Mouse (Mus musculus): ENCODE data around the gene Crtc2. TPM values are rescaled to one million over a fixed set of nuclear protein-coding genes. Genes with fewer than 3 reads are reported as not detected.
"Not testable (repeated sequence)": the region's sequence is repeated elsewhere in the genome, so short reads cannot be mapped to it uniquely, and the experiment has no call there.

The Crtc2 gene
- total RNA-seq, 2 experiments from 2014 or later = 37.4 to 43.2 TPM

DNA sequence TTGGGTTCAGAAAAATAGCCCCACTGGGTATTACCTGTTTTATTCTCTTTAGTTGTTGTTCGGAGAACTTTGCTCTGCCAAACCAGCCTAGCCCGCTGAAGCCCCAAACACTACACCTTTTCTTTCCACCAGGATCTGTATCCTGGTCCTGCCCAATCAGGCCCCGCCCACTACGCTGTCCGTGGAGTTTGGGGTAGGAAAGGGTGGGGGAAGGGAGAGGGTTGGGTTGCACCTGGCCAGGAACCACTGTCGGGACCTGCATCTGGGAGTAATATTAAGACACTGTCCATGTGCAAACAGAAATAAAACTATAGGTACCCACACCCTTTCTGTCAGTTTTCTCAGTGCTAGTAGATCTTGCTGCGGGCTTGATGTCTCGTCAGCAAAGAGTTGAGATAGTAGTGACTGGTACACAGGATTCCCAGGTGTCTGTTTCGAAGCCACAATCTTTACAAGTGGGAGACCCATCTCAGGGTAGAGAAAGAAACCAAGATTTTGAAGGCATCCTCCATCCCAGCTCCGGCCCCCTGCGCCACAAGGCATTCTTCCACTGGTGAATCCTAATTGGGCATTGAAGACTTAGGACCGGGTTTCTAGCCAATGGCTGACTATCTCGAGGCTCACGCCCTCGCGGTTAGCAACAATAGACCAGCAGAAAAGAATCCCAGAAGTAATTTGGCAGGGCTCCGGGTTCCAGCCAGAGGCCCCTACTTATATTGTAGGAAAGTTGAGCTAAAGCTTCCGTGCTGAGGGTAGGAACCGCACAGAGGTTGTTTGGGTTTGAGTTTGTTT is 10.8 kb upstream of the Crtc2 start, which contains the start of gene Creb3l4:
TSS of gene Creb3l4 (minus strand) at position 529 of the 792 bp plus-strand sequence.
- peak; percentile 65 to 66 for DNase-seq

DNA sequence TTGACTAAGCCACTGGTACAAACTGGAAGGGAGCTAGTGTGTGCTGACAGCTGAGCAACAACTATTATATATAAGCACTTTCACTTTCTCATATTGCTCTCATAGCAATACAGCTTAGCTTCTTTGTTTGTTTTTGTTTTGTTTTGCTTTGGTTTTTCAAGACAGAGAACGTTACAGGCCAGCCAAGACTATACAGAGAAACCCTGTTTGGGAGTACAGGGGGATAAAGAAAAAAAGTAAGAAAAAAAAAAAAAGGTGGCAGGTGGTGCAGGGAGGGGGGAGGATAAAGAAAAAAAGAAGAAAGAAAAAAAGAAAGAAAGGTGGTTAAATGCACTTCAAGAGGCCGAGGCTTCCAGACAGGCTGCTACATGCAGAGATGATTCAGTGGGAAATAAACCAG is 8.6 kb upstream of the Crtc2 start:
- no peak for DNase-seq

DNA sequence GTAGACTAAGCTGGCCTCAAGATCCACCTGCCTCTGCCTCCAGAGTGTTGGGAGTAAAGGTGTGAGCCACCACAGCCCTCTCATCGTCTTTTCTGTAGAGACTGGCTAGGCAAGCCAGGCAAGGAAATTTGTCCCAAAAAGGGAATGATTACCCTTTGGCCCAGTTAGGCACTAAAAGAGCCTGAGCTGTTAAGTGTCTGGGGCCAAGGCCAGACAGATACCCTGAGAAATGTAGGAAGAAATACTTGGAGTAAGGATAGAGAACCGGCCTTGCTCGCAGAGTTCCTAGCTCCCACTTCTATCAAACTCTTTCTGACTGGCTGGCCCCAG is 6.4 kb upstream of the Crtc2 start:
- no peak for DNase-seq

DNA sequence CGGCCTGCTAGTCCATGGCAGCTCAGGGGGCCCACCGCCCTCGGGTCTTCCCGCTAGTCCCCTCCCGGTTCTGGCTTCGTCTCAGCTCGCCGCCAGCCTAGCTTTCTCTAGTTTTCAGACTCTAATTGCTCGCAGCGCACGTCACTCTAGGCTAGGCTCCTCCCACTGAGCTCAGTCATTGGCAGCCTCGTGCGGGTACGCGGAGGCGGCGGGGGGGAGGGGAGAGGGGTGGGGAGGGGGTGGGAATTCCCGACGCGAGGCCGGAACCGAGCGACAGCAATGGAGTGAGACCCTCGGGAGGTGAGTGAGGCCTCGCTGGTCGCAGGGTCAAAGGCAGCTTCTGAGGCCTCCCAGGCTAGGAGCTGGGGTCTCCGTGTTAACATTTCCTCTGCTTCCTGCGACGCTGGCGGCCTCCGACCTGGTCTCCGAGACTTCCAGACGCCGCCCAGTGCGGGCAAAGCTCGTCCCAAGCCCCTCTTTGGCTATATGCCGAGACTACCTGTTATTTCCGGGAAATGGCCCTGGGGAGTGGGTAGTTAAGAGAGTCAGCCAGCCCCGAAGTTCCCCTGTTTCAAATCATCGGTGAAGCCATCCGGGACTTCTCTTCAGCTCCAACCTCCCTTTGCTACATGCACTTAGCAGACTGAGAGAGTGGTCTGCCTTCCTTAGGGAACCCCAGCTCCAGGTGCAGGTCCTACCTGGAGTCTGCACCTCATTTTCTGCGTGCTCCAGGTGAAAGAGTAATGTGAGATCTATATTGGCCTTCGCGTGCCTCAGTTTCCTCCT is 5.8 kb upstream of the Crtc2 start, which contains the start of gene Slc39a1:
TSS of gene Slc39a1 (plus strand) at position 213 of the 786 bp plus-strand sequence.
- DNase-seq = peak; percentile 95 to 96

DNA sequence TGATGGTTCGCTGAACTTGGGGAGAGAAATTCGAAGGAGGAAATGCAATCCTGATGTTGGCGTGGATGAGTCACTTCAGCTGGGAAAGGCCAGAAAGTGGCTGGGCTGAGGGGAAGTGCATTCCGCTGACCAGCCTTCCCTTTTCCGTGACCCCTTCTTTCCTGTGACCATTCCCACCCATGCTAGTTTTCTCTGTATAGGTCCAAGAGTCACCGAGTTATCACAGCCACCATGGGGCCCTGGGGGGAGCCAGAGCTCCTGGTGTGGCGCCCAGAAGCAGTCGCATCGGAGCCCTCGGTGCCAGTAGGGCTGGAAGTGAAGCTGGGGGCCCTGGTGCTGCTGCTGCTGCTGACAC is 5.2 kb upstream of the Crtc2 start:
- peak; percentile 57 to 64 for DNase-seq

DNA sequence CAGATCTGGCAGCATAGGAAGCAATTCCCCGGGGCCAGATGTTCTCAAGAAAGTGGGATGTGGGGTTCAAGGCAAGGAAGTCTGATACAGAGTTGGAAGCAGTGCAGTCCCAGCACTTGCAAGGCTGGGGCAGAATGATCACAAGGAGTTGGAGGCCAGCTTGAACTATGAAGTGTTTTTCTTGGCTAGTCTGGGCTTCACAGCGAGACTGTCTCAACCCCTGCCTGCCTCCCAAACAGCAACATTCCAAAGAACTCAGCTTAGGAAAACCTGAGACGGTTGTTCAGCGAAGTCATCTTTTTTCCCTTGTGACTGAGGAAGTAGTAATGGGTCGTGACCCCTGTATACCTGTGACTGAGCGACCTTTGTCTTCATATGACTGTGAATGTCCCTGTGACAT is 3.2 kb upstream of the Crtc2 start:
- DNase-seq = no peak

DNA sequence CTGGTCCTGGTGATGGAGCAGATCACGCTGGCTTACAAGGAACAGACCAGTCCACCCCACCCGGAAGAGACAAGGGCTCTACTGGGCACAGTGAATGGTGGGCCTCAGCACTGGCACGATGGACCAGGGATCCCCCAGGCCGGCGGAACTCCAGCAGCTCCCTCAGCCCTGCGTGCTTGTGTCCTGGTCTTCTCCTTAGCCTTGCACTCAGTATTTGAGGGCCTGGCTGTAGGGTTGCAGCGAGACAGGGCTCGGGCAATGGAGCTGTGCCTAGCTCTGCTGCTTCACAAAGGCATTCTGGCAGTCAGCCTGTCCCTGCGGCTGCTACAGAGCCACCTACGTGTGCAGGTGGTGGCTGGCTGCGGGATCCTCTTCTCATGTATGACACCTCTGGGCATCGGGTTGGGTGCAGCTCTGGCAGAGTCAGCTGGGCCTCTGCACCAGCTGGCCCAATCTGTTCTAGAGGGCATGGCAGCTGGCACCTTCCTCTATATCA is 2.2 kb upstream of the Crtc2 start:
- DNase-seq = not testable (repeated sequence)

DNA sequence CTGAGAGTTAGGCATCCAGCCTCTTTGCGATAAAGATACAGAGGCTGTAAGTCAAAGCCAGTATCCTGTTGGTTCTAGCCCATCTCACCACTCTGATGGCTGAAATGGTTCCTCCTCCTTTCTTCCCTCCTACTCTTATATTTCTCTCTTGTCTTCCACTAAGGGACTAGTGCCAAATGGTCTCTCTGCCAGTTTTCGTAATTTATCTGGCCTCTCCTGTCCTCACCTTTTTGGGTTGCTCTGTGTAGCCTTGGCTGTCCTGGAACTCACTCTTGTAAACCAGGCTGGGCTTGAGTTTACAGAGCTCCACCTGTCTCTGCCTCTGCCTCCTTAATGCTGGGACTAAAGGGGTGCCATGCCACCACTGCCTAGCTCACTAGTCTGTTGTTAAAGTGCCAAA is 1.3 kb upstream of the Crtc2 start:
- not testable (repeated sequence) for DNase-seq

DNA sequence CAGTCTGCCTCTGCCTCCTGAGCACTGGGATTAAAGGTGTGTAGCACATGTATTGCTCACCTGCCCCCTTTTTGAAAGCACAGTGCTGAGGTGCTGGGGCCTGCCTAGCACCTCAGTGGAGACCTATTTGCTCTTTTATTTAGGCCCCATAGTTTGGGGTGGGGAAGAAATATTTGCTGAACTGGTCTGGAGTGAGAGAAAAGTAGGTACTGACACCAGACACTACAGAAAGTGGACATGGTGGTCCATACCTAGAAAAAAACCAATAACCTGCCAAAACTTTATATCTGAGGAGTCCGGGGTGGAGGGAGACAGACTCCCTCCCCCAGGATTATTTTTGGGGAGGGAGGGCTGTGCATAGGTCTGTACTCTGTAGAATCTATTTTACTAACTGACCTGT is 789 bp upstream of the Crtc2 start:
- not testable (repeated sequence) for DNase-seq

DNA sequence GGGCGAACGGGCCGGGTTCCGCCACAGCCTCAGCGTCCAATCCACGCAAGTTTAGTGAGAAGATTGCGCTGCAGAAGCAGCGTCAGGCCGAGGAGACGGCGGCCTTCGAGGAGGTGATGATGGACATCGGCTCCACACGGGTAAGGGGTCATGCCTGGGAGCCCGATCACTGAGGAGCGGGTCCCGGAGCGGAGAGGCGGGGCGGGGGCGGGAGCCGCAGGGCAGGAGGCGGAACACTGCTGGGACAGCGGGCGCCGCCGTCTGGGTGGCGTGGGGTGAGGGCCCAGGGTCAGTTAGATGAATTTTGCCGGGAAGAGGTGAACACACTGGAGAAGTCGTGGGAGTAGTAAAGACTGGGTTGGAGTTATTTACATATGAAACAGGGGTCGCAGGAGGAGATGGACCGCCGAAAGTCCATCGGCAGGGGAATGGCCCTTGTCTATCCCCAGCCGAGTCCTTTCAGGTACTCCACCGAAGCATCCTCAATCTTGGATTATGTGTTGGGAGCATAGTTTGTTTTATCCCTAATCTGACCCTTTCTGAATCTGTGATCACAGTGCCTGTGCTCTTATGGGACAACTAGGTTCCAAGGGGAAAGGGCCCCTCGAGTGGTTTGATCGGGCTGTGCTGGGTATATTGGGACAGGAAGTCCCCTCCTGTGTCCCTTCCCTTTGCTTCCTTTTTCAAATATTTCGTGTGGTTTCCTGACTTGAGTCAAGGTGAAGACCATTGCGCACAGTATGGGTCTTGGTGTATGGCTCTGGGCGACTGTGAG is 643 bp downstream of the Crtc2 start:
- DNase-seq = peak; percentile 68 to 78

DNA sequence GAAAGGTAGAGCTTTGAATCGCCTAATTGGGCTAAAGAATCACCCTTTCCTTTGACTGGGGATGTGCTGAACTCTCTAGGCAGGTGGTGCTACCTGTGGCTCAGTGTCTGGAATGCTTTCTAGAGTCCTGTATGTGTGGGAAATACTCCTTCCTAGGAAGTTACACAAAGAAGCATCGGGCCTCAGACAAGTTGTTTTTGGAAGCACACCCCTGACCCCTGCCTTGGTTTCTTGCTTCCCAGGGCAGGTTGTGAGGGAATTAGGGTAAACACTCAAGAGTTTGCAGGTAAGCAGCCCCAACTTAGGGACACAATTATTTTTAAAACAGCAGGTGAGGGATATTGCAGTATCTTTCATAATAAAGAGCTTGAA is 1.2 kb downstream of the Crtc2 start:
- no peak for DNase-seq

DNA sequence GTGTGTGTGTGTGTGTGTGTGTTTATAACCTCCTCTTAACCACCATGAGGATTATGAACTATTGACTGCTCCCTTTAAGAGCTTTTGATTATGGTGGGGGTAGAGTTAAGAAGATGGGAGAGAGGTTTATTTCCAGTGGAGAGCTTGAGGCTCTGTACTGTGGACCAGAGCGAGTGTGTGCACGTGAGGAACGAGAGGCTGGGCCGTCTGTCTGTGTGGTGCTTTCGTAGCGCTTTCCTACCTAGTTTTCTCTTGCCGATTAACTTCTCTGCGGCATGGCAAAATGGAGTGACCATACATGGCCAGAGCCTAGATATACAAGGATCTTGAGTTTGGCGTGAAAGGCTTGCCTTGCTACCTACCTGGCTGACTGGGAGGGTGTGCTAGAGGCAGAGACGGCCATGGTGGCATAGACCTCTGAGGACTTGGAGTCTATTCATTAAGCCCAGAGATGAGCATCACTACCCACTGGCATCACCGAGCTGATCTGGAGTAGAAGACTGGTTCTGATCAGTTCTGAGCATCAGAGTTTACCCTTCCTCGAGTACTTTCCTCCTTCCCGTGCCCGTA is 1.9 kb downstream of the Crtc2 start:
- no peak for DNase-seq

DNA sequence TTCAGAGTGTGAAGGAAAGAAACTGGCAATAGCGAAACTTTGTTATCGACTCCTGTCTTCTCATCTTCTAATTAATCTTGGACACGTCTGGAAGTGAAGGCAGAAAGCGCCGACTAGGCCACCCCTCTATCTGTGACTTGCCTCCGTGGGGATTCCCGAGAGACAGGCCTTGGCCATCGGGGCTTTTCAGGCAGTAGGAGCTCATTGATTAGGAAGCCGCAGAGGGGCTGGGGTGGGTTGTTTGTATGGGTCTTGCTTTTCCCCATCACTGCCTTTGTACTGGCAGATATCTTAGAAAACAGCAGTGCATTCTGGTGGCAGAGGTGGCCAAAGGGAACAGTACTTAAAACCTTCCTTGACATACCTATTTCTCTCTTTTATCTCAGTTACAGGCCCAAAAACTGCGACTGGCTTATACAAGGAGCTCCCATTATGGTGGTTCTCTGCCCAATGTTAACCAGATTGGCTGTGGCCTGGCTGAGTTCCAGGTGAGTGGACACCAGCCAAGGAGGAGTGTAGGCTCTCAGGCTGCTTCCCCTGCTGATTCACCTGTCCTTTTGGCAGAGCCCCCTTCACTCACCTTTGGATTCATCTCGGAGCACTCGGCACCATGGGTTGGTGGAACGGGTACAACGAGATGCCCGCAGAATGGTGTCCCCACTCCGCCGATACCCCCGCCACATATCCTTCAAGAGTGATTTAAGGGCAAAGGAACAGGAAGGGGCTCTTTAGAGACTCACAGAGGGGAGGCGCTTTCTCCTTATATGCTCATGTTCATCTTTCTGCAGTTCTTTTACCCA is 3.0 kb downstream of the Crtc2 start:
- DNase-seq = peak; percentile 28 to 52

DNA sequence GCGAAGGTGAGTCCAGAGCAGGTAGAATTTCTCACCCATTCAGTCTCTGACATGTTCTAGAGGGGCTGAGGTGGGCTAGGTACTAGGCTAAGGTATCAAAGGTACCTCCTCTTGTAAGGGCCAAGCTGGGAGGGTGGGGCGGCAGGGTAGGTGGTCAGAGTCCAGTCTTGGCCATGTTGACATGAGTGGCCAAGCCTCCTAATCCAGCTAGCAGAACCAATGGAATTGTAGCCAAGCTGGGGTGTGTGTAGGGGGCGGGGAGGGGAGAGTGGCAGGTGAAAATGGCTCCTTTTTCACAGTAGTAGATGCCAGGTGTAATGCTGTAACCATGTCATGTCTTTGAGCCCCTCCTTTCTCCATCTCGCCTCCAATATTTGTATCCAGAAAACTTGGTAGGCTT is 4.6 kb downstream of the Crtc2 start:
- DNase-seq = no peak

DNA sequence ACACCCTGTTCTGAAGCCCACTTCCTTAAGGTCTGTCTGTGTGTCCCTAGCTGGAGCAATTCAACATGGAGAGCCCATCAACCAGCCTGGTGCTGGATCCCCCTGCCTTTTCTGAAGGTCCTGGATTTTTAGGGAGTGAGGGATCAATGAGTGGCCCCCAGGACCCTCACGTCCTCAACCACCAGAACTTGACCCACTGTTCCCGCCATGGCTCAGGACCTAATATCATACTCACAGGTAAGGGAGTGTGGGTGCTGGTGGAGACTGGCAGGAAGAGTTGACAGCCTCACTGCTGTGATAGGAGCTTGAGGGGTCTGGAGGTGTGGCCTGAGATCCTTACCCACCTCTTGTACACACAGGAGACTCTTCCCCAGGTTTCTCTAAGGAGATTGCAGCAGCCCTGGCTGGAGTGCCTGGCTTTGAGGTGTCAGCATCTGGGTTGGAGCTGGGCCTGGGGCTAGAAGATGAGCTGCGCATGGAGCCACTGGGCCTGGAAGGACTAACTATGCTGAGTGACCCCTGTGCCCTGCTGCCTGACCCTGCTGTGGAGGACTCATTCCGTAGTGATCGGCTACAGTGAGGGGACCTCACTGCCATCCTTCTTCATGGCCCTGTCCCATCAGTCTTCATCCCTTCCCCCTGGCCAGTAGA is 9.3 kb downstream of the Crtc2 start:
- no peak for DNase-seq

DNA sequence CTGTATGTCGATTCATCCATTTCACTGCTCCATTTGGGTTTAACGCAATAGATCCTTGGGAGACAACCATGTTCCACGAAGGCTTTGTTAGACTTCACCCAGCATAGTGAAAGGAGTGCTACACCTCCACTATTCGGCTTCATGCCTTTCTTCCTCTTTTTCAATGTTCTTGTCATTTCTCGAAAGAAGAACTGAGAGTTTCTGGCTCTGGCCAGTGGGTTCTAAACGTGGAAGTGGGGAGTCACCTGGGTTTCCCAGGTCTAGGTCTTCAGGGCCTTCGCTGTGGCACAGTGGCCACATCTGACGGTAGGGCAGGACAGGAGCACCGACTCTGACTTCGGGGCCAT is 10.7 kb downstream of the Crtc2 start:
- DNase-seq = no peak

DNA sequence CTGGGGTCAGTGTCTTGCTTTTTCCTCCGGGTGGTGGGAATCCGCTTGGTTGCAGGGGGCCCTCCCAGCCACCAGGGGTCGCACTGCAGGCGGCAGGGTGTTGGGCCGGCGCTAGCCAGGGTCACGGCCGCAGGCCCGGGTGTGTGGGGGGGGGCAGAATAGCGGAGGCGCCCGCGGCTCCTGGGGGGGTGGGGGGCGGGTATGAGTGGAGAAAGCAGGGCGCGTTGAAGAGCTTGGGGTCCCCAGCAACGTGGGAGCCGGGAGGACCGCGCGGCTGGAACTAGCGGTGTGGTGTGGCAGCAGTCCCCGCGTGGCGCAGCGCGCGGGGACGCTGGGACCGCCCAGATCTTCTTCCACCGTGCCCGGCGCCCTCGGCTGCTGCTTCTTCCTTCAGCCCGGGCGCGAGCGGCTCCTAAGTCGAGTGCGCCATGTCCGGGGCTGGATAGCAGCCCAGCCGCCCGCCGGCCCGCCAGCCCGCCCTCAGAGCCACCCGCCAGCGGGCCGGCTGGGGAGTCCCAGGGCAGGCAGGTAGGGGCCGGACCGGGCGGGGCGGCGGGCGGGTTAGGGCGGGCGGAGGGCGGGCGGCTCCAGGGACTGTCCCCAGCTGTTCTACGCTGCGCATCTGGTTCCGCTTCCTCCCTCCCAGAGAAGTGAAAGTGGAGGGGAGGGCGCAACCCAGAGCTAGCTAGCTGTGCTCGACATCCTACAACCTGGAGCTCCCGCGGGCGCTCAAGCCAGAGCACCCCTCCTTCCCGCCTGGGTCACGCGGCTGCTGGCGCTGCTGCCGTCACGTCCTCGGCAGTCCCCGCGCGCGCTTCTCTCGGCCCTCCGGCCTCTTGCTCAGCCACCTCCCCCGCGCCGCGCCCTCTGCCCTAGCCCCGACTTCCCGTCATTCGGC is 11.3 kb downstream of the Crtc2 start, which contains the start of gene Dennd4b:
TSS of gene Dennd4b (plus strand) at position 152 of the 898 bp plus-strand sequence.
- peak; percentile 95 to 97 for DNase-seq

DNA sequence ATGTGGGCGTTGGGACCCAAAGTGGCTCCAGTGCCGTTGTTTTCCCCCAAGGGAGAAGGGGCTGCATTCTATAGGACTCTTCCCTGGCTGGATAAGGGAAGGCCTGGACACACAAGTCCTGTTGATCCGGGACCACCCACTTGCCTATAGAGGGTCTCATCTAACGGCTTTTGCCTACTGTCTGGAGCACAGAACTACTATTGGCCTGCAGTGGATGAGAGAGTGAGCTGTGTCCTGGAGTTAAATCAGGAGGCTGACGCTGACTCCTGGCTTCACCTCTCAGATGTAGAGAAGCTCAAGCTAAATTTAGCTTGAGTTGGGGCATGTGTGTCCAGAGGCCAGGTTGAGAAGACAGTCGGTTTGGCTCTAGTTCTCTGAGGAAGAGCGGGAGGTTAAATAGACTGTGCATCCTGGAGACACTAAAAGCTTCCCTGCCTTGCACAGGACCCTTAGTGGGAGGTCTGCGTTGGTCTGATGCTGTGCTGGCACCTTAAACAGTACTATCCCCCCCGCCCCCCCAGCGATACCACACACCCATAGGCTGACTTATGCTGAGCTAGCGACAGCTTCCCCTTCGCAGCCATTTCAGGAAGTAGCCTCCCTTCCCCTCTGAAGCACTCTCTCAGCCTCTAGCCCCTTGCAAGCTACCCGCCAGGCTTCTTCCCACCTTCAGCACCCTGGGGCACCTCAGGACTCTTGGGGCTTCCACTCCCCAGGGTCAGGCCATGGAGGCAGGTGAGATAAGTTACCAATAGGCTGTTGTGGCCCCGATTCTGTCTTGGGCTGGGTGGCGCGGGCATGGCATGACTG is 12.2 kb downstream of the Crtc2 start:
- DNase-seq = no peak

Measured in adrenal gland, postnatal 36 days (tissue).